Comparison of ENCODE assay signal across 8 mouse cellular contexts in genomic region chr7:130576981-130577380, GRCm38 (mm10). TPM values are rescaled to one million over a fixed set of nuclear protein-coding genes. Genes with fewer than 3 reads are reported as not detected.
DNase-seq lines count a peak whose midpoint lies in the region; ATAC-seq lines count a peak whose summit lies in the region.

No protein-coding gene starts in this region.

- H3K4me1 ChIP-seq in heart, embryonic 12.5 days (replicated peaks) = peaks cover 22% of the 10 kb centered on the region
- H3K4me1 ChIP-seq in liver, embryonic 12.5 days = peaks cover 3% of the 10 kb centered on the region; the same call in 1 of the 2 replicates
- peaks cover 12% of the 10 kb centered on the region; the same call in 1 of the 2 replicates for H3K4me1 ChIP-seq in stomach, embryonic 16.5 days (ENCODE audit: control insufficient read depth, insufficient read depth, low read length)

- no peak for DNase-seq in heart, postnatal 36 days
- DNase-seq in adrenal gland, postnatal 14 days = peak; percentile 68
- DNase-seq in heart, postnatal 4 days = peak; percentile 33
- DNase-seq in gastrocnemius, postnatal 36 days = no peak
- DNase-seq in gastrocnemius, postnatal 14 days = no peak

- no peak overlapping the region for H3K27ac ChIP-seq in heart, embryonic 12.5 days (ENCODE audit: poor library complexity, severe bottlenecking)
- H3K27ac ChIP-seq in liver, embryonic 12.5 days = no peak overlapping the region
- peak overlapping the region; percentile 51 for H3K27ac ChIP-seq in stomach, embryonic 16.5 days (ENCODE audit: low read length)

- no peak for ATAC-seq in heart, embryonic 12.5 days (ENCODE audit: insufficient number of reproducible peaks, low FRiP score)
- no peak for ATAC-seq in liver, embryonic 12.5 days
- ATAC-seq in stomach, embryonic 16.5 days (ENCODE audit: insufficient read depth, low FRiP score) = peak; percentile 14; the same call in 1 of the 2 replicates

- peak overlapping the region; percentile 41 for H3K4me3 ChIP-seq in heart, embryonic 12.5 days
- H3K4me3 ChIP-seq in liver, embryonic 12.5 days = peak overlapping the region; percentile 18; the same call in 1 of the 2 replicates
- H3K4me3 ChIP-seq in stomach, embryonic 16.5 days (replicated peaks; ENCODE audit: low read length) = peak overlapping the region; percentile 35

- H3K27me3 ChIP-seq in heart, embryonic 12.5 days (replicated peaks) = no peaks in the 10 kb centered on the region
- 0 out of 2 replicates have a peak, but pooled peaks cover 5% of the 10 kb centered on the region for H3K27me3 ChIP-seq in liver, embryonic 12.5 days (replicated peaks)
- no peaks in the 10 kb centered on the region for H3K27me3 ChIP-seq in stomach, embryonic 16.5 days (ENCODE audit: control insufficient read depth, insufficient read depth, low read length)

- H3K36me3 ChIP-seq in heart, embryonic 12.5 days = no peaks in the 10 kb centered on the region
- H3K36me3 ChIP-seq in liver, embryonic 12.5 days = no peaks in the 10 kb centered on the region
- H3K36me3 ChIP-seq in stomach, embryonic 16.5 days (ENCODE audit: control insufficient read depth, insufficient read depth, low read length) = no peaks in the 10 kb centered on the region

- no peaks in the 10 kb centered on the region for H3K9me3 ChIP-seq in heart, embryonic 12.5 days (replicated peaks)
- H3K9me3 ChIP-seq in liver, embryonic 12.5 days (replicated peaks) = no peaks in the 10 kb centered on the region
- no peaks in the 10 kb centered on the region for H3K9me3 ChIP-seq in stomach, embryonic 16.5 days (replicated peaks; ENCODE audit: control insufficient read depth, low read length)

- 13% methylated on average over 10 of the region's 10 CpGs for WGBS in heart, embryonic 12.5 days
- 12% methylated on average over 10 of the region's 10 CpGs for WGBS in liver, embryonic 12.5 days (ENCODE audit: insufficient replicate concordance)
- 13% methylated on average over 10 of the region's 10 CpGs for WGBS in stomach, embryonic 16.5 days

- intact Hi-C loops in heart, postnatal 36 days (cut with DNase I) = no loop called here
- intact Hi-C loops in gastrocnemius, postnatal 36 days (cut with DNase I) = no loop called here
- intact Hi-C loops in gastrocnemius, postnatal 14 days (cut with DNase I; ENCODE audit: low total_unique reads) = no loop called here

- H3K4me2 ChIP-seq in heart, embryonic 12.5 days = peak overlapping the region; percentile 70
- peak overlapping the region; percentile 52 for H3K4me2 ChIP-seq in liver, embryonic 12.5 days
- peak overlapping the region; percentile 50 for H3K4me2 ChIP-seq in stomach, embryonic 16.5 days (ENCODE audit: low read depth, low read length)

- H3K9ac ChIP-seq in heart, embryonic 12.5 days = peak overlapping the region; percentile 66
- H3K9ac ChIP-seq in liver, embryonic 12.5 days = no peak overlapping the region
- peak overlapping the region; percentile 53 for H3K9ac ChIP-seq in stomach, embryonic 16.5 days (ENCODE audit: low read length)

RNA-seq across cellular contexts. Expression of gene Tacc2, which starts 0.3 kb away (rescaled TPM):
- polyA plus RNA-seq in heart, embryonic 12.5 days (2016; fragmentation: Nextera tagmentation; extraction: Ambion mirVana) = 53.7 and 58.6 TPM in 2 replicates
- total RNA-seq in heart, postnatal 36 days (2021) = 100 to 1,000 TPM; 505 to 575 TPM
- 25.5 and 27.4 TPM in 2 replicates for total RNA-seq in adrenal gland, postnatal 14 days (2021)
- total RNA-seq in heart, postnatal 4 days (2021) = 100 to 1,000 TPM; 140 to 147 TPM
- polyA plus RNA-seq in liver, embryonic 12.5 days (2016; fragmentation: Nextera tagmentation; extraction: Ambion mirVana) = 6.2 and 7.2 TPM in 2 replicates
- 23.9 and 24.7 TPM in 2 replicates for polyA plus RNA-seq in stomach, embryonic 16.5 days (2015; fragmentation: Nextera tagmentation; extraction: Ambion mirVana)
- total RNA-seq in gastrocnemius, postnatal 36 days (2021) = 100 to 1,000 TPM; 495 to 686 TPM
- total RNA-seq in gastrocnemius, postnatal 14 days (2021) = 100 to 1,000 TPM; 227 to 381 TPM

RNA-seq across cellular contexts. Expression of gene Nsmce4a, which starts 4.1 kb away (rescaled TPM):
- 138 and 142 TPM in 2 replicates for polyA plus RNA-seq in heart, embryonic 12.5 days (2016; fragmentation: Nextera tagmentation; extraction: Ambion mirVana)
- total RNA-seq in heart, postnatal 36 days (2021) = 10 to 100 TPM; 44.5 to 47.6 TPM
- total RNA-seq in adrenal gland, postnatal 14 days (2021) = 59.6 and 66.0 TPM in 2 replicates
- total RNA-seq in heart, postnatal 4 days (2021) = 10 to 100 TPM; 70.1 to 76.5 TPM
- 139 and 141 TPM in 2 replicates for polyA plus RNA-seq in liver, embryonic 12.5 days (2016; fragmentation: Nextera tagmentation; extraction: Ambion mirVana)
- polyA plus RNA-seq in stomach, embryonic 16.5 days (2015; fragmentation: Nextera tagmentation; extraction: Ambion mirVana) = 92.7 and 103 TPM in 2 replicates
- total RNA-seq in gastrocnemius, postnatal 36 days (2021) = 10 to 100 TPM; 24.8 to 27.0 TPM
- total RNA-seq in gastrocnemius, postnatal 14 days (2021) = 10 to 100 TPM; 30.3 to 30.6 TPM

RNA-seq across cellular contexts. Expression of gene Ate1, which starts 56.8 kb away (rescaled TPM):
- polyA plus RNA-seq in heart, embryonic 12.5 days (2016; fragmentation: Nextera tagmentation; extraction: Ambion mirVana) = 62.8 and 63.3 TPM in 2 replicates
- 10 to 100 TPM; 30.5 to 32.9 TPM for total RNA-seq in heart, postnatal 36 days (2021)
- 35.5 and 38.9 TPM in 2 replicates for total RNA-seq in adrenal gland, postnatal 14 days (2021)
- 10 to 100 TPM; 41.5 to 42.2 TPM for total RNA-seq in heart, postnatal 4 days (2021)
- polyA plus RNA-seq in liver, embryonic 12.5 days (2016; fragmentation: Nextera tagmentation; extraction: Ambion mirVana) = 33.0 and 33.3 TPM in 2 replicates
- polyA plus RNA-seq in stomach, embryonic 16.5 days (2015; fragmentation: Nextera tagmentation; extraction: Ambion mirVana) = 54.5 and 55.7 TPM in 2 replicates
- total RNA-seq in gastrocnemius, postnatal 36 days (2021) = 10 to 100 TPM; 29.9 to 31.5 TPM
- total RNA-seq in gastrocnemius, postnatal 14 days (2021) = 10 to 100 TPM; 23.6 to 26.4 TPM

Comparison
In these comparisons a context has a peak if more than half of its experiments do, and no peak if none do; other contexts are left out.
1. DNase-seq: peak in adrenal gland, postnatal 14 days (single experiment) and heart, postnatal 4 days (single experiment); none in heart, postnatal 36 days (0 of 2), gastrocnemius, postnatal 36 days (0 of 2) and gastrocnemius, postnatal 14 days (single experiment).
2. Peak in every context shown above with its lines, with median percentiles within 50 percentile points of each other: H3K4me2 ChIP-seq and H3K4me3 ChIP-seq.